Mouse (Mus musculus): ENCODE data around the gene Washc3. TPM values are rescaled to one million over a fixed set of nuclear protein-coding genes. Genes with fewer than 3 reads are reported as not detected.

Washc3 gene
- 35.7 and 46.5 TPM in 2 replicates for polyA plus RNA-seq (2016; fragmentation: Nextera tagmentation; extraction: Ambion mirVana)

DNA sequence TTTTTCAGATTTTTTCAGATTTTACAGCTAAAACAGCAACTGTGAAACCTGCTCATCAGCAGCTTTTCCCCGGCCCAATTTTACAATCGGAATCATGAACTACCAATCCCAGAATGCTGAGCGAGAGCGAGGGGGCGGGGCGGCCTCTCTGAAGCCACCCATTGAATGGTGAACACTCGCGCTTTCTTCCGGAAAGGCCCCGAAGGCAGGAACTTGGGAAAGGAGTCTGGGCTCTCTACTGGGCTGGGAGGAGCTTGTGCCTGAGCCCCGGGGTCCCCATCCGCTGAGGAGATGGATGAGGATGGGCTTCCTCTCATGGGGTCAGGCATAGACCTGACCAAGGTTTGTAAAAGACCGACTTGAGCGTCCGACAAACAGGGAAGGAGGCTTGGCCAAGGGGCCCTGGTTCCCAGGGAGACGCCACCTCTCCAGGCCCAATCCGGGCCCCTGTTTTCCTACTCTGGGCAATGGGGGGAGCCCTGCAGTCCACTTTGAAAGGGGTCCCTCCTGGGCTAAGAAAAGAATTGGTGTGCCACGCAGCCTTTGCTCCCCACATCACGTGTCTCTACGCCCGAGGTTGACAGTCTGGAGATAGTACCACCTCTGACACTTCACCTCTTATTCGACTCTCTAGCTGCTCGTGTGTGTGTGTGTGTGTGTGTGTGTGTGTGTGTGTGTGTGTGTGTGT, at the start of gene Washc3:
Washc3 (plus strand) TSS at position 143 of the 688 bp plus-strand sequence.
- under 1% methylated on average over 23 of the region's 23 CpGs for WGBS
- H3K4me2 ChIP-seq, result peak within 1 kb of the TSS; percentile 78
- H3K36me3 ChIP-seq, result peaks cover 6% of the 10 kb centered on the region
- H3K27me3 ChIP-seq (replicated peaks), result no peaks in the 10 kb centered on the region
- peak within 1 kb of the TSS; percentile 67 for H3K4me3 ChIP-seq
- H3K9me3 ChIP-seq (replicated peaks), result no peaks in the 10 kb centered on the region
- H3K27ac ChIP-seq (ENCODE audit: poor library complexity, severe bottlenecking), result peak within 1 kb of the TSS; percentile 76
- H3K4me1 ChIP-seq (replicated peaks), result peaks cover 5% of the 10 kb centered on the region
- ATAC-seq (ENCODE audit: insufficient number of reproducible peaks, low FRiP score), result peak; percentile 96
- H3K9ac ChIP-seq, result peak within 1 kb of the TSS; percentile 79

DNA sequence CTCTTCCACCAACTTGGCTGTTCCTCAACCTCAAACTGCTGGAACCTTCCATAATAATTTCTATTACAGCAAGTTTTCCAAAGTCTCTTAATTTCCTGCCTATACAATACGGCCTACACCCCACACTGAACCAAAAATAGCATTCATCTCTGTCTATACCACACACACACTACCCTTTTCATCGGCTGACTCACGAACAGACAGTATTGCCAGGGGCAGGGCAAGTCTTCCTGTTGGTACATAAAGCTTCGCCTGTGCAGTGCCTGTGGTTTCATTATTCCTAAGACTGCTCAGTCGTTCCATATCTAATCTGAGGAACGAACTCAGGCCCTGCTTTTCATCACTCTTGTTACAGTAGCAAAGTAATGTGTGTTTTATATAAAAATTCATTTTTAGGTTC, 49.2 kb upstream of the Washc3 start:
- H3K4me2 ChIP-seq, result no peak overlapping the region
- H3K27ac ChIP-seq (ENCODE audit: poor library complexity, severe bottlenecking), result no peak overlapping the region
- H3K4me3 ChIP-seq, result no peak overlapping the region
- H3K27me3 ChIP-seq (replicated peaks), result no peaks in the 10 kb centered on the region
- H3K9me3 ChIP-seq (replicated peaks), result no peaks in the 10 kb centered on the region
- peaks cover 60% of the 10 kb centered on the region for H3K36me3 ChIP-seq
- H3K4me1 ChIP-seq (replicated peaks), result no peaks in the 10 kb centered on the region
- WGBS, result 77% methylated on average over 6 of the region's 6 CpGs
- H3K9ac ChIP-seq, result no peak overlapping the region
- no peak for ATAC-seq (ENCODE audit: insufficient number of reproducible peaks, low FRiP score)

DNA sequence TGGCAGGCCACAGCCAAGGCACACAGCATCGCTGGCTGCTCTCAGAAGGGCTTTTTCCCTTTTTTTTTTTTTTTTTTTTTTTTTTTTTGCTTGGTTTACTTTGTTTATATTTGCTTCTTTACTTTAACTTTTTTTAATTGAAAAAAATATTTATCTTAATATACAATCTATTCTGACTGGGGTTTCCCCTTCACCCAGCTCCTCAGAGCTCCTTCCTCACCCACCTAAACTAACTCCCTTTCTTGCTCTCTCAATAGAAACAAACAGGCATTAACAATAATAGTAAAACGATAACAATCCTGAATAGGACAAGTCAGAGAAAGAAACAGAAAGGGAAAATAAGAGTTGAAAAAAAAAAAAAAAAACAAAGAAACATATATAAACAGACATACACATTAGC, 38.8 kb upstream of the Washc3 start:
- H3K9me3 ChIP-seq (replicated peaks), result no peaks in the 10 kb centered on the region
- no peak overlapping the region for H3K4me2 ChIP-seq
- H3K4me3 ChIP-seq, result no peak overlapping the region
- no peak overlapping the region for H3K9ac ChIP-seq
- WGBS, result 98% methylated on average over 2 of the region's 2 CpGs
- H3K27me3 ChIP-seq (replicated peaks), result no peaks in the 10 kb centered on the region
- no peaks in the 10 kb centered on the region for H3K4me1 ChIP-seq (replicated peaks)
- no peak for ATAC-seq (ENCODE audit: insufficient number of reproducible peaks, low FRiP score)
- H3K27ac ChIP-seq (ENCODE audit: poor library complexity, severe bottlenecking), result no peak overlapping the region
- H3K36me3 ChIP-seq, result peaks cover 44% of the 10 kb centered on the region

DNA sequence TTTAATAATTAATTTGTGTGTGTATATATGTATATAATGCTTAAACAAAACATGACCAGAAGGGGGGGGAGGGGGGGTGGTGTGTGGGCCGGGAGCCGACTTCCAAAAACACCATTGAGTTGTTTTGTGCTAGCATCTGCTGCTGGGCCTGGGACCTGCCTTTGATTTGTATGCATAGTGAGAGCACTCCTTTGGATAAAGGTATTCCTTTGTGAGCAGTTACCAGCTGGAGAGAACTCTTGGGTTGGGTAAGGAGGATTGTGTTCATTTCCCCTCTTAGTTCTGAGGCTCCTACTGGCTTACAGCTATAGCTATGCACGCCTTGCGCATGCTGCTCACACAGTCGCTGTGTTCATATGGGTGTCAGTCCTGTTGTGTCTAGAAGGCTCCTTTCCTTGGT, 38.2 kb upstream of the Washc3 start:
- ATAC-seq (ENCODE audit: insufficient number of reproducible peaks, low FRiP score), result no peak
- Histone ChIP-seq H3K9me3 (replicated peaks) (no peaks in the 10 kb centered on the region), H3K4me3 (no peak overlapping the region), H3K4me1 (replicated peaks) (no peaks in the 10 kb centered on the region), H3K27me3 (replicated peaks) (no peaks in the 10 kb centered on the region), H3K36me3 (peaks cover 44% of the 10 kb centered on the region), H3K4me2 (no peak overlapping the region), H3K9ac (no peak overlapping the region), H3K27ac (ENCODE audit: poor library complexity, severe bottlenecking) (no peak overlapping the region)
- 97% methylated on average over 5 of the region's 5 CpGs for WGBS

DNA sequence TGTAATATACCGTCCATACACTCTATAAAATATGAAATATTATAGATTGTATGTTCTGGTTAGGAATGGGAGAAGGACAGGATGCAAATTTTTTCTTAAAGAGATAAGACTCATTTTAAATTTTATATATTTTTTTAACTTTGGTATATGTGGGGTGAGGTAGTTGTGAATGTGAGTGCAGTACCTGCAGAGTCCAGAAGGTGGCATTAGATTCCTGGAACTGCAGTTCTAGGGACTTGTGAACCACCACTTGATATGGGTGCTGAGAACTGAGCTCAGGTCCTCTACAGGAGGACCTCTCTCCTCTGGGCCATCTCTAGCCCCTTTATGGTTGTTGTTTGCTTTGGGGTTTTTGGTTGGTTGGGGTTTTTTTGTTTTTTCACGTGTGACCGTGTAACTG, 34.7 kb upstream of the Washc3 start:
- WGBS, result 95% methylated on average over 3 of the region's 3 CpGs
- H3K9me3 ChIP-seq (replicated peaks), result no peaks in the 10 kb centered on the region
- no peak for ATAC-seq (ENCODE audit: insufficient number of reproducible peaks, low FRiP score)
- no peak overlapping the region for H3K4me2 ChIP-seq
- no peaks in the 10 kb centered on the region for H3K27me3 ChIP-seq (replicated peaks)
- no peak overlapping the region for H3K27ac ChIP-seq (ENCODE audit: poor library complexity, severe bottlenecking)
- H3K4me1 ChIP-seq (replicated peaks), result no peaks in the 10 kb centered on the region
- no peak overlapping the region for H3K4me3 ChIP-seq
- no peak overlapping the region for H3K9ac ChIP-seq
- H3K36me3 ChIP-seq, result peaks cover 28% of the 10 kb centered on the region

DNA sequence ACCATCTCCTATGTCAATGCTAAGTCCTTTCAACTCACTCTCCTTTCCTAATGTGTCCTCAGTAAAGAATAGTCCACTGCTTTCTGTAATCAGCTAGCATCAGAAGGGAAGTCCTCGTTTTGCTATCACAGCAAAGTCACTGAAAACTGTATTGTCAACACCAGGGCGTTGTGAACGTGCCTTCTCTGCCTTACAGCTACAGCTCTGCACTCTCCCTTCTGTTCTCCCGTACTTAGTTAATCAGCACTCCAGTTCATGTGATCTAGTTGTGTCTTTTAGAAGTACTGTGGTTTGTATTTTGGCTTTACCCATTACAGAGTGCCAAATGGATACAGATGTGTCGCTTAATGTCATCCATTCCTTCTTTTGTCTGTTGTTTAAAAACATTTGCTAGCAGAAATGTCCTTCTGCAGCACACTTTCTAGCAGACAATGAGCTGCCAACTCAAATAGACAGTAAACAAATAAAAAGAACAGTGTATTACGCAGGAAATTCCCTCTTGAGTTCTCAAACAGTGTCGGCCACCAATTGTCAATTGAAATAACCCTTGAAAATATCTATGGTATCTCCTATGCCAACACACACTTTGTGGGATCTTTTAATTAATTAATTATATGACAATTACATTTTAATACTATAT, 33.3 kb upstream of the Washc3 start:
- ATAC-seq (ENCODE audit: insufficient number of reproducible peaks, low FRiP score), result no peak
- H3K4me2 ChIP-seq, result no peak overlapping the region
- H3K4me3 ChIP-seq, result no peak overlapping the region

DNA sequence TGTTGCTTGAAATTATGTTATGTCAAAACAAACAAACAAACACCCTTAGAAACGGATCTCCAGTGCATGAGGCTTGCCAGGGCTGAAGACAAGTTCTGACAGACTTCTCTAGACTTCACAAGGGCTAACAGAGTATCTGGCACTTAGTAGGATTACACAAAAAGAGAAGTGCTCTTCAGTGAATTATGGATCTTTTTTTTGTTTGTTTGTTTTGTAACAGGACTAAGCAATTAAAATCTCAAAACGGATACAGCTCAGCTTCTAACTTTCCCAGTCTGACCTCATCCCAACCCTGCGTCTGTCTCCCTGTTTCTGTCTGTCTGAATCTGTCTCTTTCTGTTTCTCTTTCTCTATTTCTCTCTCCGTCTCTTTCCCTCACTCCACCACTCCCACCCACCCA, 352 bp upstream of the Washc3 start:
- Histone ChIP-seq H3K9ac (peak overlapping the region; percentile 34; the same call in 1 of the 2 replicates), H3K4me3 (peak overlapping the region; percentile 67), H3K36me3 (peaks cover 6% of the 10 kb centered on the region), H3K9me3 (replicated peaks) (no peaks in the 10 kb centered on the region), H3K4me1 (replicated peaks) (peaks cover 5% of the 10 kb centered on the region), H3K27ac (ENCODE audit: poor library complexity, severe bottlenecking) (no peak overlapping the region), H3K27me3 (replicated peaks) (no peaks in the 10 kb centered on the region), H3K4me2 (peak overlapping the region; percentile 78)
- no peak for ATAC-seq (ENCODE audit: insufficient number of reproducible peaks, low FRiP score)
- WGBS, result 14% methylated on average over 4 of the region's 4 CpGs

More for the DNA sequence above, 33.3 kb upstream of the Washc3 start:
- WGBS, result 64% methylated on average over 7 of the region's 7 CpGs
- Histone ChIP-seq H3K9me3 (replicated peaks) (no peaks in the 10 kb centered on the region), H3K4me1 (replicated peaks) (no peaks in the 10 kb centered on the region), H3K36me3 (peaks cover 23% of the 10 kb centered on the region), H3K27ac (ENCODE audit: poor library complexity, severe bottlenecking) (no peak overlapping the region), H3K27me3 (replicated peaks) (no peaks in the 10 kb centered on the region), H3K9ac (no peak overlapping the region)

DNA sequence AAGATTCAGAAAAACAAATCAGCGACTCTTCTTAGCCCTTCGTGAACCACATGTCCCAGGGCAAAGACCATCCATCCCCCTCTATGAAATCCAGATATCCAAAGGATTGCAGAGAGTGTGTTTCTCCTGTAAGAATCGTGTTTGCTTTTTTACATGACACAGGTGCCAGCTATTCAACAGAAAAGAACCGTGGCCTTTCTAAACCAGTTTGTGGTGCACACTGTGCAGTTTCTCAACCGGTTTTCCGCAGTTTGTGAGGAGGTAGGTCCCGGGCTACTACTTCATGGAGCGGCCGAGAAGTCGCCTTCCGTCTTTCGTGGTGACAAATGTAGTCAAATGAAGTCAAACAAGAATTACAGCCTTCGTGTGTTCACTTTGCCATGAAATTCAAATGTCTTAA, 757 bp downstream of the Washc3 start:
- Histone ChIP-seq H3K36me3 (peaks cover 6% of the 10 kb centered on the region), H3K9ac (peak overlapping the region; percentile 79), H3K27me3 (replicated peaks) (no peaks in the 10 kb centered on the region), H3K9me3 (replicated peaks) (no peaks in the 10 kb centered on the region), H3K4me2 (peak overlapping the region; percentile 78), H3K4me1 (replicated peaks) (peaks cover 5% of the 10 kb centered on the region), H3K4me3 (peak overlapping the region; percentile 67), H3K27ac (ENCODE audit: poor library complexity, severe bottlenecking) (peak overlapping the region; percentile 76; the same call in 1 of the 2 replicates)
- no peak for ATAC-seq (ENCODE audit: insufficient number of reproducible peaks, low FRiP score)
- WGBS, result 72% methylated on average over 13 of the region's 13 CpGs

DNA sequence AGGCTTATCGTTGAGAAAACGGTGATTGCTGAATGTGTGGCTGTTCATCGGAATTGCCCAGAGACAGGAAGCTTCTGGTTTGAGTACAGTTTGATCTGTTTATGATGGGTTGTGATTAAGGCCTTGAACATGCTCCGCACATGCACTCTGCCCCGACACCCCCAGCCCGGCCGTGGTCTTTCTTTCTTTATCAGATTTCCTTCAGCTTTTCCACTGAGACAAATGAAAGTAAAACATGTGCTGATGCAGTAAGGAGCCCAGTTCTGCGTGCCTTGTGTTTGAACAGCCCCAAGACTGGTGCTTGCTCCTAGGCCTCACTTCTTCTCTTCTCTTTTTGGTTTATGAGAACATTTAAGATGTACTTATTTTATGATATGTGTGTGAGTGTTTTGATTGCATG, 1.7 kb downstream of the Washc3 start:
- H3K9ac ChIP-seq, result no peak overlapping the region
- 79% methylated on average over 8 of the region's 8 CpGs for WGBS
- H3K4me1 ChIP-seq (replicated peaks), result peaks cover 5% of the 10 kb centered on the region
- peaks cover 6% of the 10 kb centered on the region for H3K36me3 ChIP-seq
- no peaks in the 10 kb centered on the region for H3K27me3 ChIP-seq (replicated peaks)
- ATAC-seq (ENCODE audit: insufficient number of reproducible peaks, low FRiP score), result no peak
- no peak overlapping the region for H3K4me2 ChIP-seq
- no peak overlapping the region for H3K4me3 ChIP-seq
- H3K9me3 ChIP-seq (replicated peaks), result no peaks in the 10 kb centered on the region
- no peak overlapping the region for H3K27ac ChIP-seq (ENCODE audit: poor library complexity, severe bottlenecking)

DNA sequence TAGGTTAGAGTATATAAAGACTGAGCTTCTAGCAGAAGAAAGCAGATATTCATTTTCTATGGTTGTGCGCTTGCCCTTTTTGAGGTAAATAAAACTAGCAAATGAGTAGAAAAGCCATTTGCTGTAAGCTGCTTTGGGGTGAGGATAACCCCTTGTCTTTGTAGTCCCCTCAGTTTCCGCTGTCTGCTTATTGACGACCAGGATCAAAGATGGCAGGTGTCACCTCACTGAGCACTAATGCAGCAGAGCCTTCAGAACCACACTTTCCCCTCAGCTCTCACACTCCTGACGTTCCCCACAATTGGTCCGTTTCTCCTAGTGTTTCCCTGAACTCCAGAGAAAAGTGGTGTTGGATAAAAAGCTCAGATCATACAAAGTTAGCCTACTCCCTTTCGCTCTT, 2.3 kb downstream of the Washc3 start:
- H3K4me2 ChIP-seq, result no peak overlapping the region
- ATAC-seq (ENCODE audit: insufficient number of reproducible peaks, low FRiP score), result no peak
- H3K36me3 ChIP-seq, result peaks cover 6% of the 10 kb centered on the region
- no peak overlapping the region for H3K9ac ChIP-seq
- no peaks in the 10 kb centered on the region for H3K9me3 ChIP-seq (replicated peaks)
- peaks cover 5% of the 10 kb centered on the region for H3K4me1 ChIP-seq (replicated peaks)
- H3K4me3 ChIP-seq, result no peak overlapping the region
- H3K27me3 ChIP-seq (replicated peaks), result no peaks in the 10 kb centered on the region
- 92% methylated on average over 6 of the region's 6 CpGs for WGBS
- no peak overlapping the region for H3K27ac ChIP-seq (ENCODE audit: poor library complexity, severe bottlenecking)

DNA sequence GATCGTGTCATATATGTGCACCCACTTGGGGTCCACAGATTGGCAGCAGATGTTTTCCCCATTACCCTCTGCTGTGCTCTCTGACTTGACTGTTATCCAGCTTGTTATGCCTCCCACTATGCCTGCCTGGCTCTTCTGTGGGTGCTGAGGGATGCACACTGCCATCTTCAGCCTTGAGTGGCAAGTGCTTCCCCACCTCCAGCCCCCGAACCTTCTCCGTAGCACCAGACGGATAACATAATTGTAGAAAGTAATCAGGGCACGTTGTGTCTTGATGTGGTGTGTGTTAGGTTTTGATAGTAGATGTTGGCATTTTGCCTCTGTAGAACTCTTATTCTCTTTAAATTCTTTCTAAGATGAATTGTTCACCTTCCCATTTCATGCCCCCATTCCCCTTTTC, 11.8 kb downstream of the Washc3 start:
- 86% methylated on average over 5 of the region's 5 CpGs for WGBS
- Histone ChIP-seq H3K9ac (no peak overlapping the region), H3K9me3 (replicated peaks) (no peaks in the 10 kb centered on the region), H3K4me2 (no peak overlapping the region), H3K4me1 (replicated peaks) (no peaks in the 10 kb centered on the region), H3K27me3 (replicated peaks) (no peaks in the 10 kb centered on the region), H3K4me3 (no peak overlapping the region), H3K27ac (ENCODE audit: poor library complexity, severe bottlenecking) (no peak overlapping the region), H3K36me3 (peaks cover 25% of the 10 kb centered on the region)
- no peak for ATAC-seq (ENCODE audit: insufficient number of reproducible peaks, low FRiP score)

Data from heart, embryonic 12.5 days (tissue).